Mouse (Mus musculus) heart, embryonic 16.5 days (tissue): Measurements from ENCODE around the gene Fbf1. TPM values are rescaled to one million over a fixed set of nuclear protein-coding genes. Genes with fewer than 3 reads are reported as not detected.

Experiments used
- ATAC-seq: fragments of 200-750 bp; cut with Nextera tagmentation; replicated peaks from 2 replicates; pipeline ENCODE4 v1.8.0; 2017; ENCODE audit warnings: moderate number of reproducible peaks; ENCODE audit not compliant: insufficient read depth, low FRiP score; ENCODE audit errors: extremely low read depth
- H3K27ac ChIP-seq: fragments of 300-500 bp; sonication (generic); 2 replicates; pipeline ENCODE4 v1.5.1; 2014; ENCODE audit warnings: mild to moderate bottlenecking, low read length, control low read depth, moderate library complexity
- H3K27me3 ChIP-seq: fragments of 300-500 bp; sonication (generic); 2 replicates; pipeline ENCODE4 v1.6.1; 2014; ENCODE audit warnings: low read length, mixed read lengths; ENCODE audit not compliant: control insufficient read depth, insufficient read depth
- H3K36me3 ChIP-seq: fragments of 300-500 bp; sonication (generic); 2 replicates; pipeline ENCODE4 v1.6.1; 2014; ENCODE audit not compliant: control insufficient read depth, insufficient read depth
- H3K4me1 ChIP-seq: fragments of 300-500 bp; sonication (generic); 2 replicates; pipeline ENCODE4 v1.6.1; 2014; ENCODE audit warnings: low read length, mixed read lengths; ENCODE audit not compliant: control insufficient read depth, insufficient read depth
- H3K4me2 ChIP-seq: fragments of 300-500 bp; sonication (generic); 2 replicates; pipeline ENCODE4 v1.6.1; 2014; ENCODE audit warnings: low read depth, mild to moderate bottlenecking, control low read depth, low read length
- H3K4me3 ChIP-seq: fragments of 300-500 bp; sonication (generic); 2 replicates; pipeline ENCODE4 v1.5.1; 2014; ENCODE audit warnings: mild to moderate bottlenecking, control low read depth, low read length
- H3K9ac ChIP-seq: fragments of 300-500 bp; sonication (generic); 2 replicates; pipeline ENCODE4 v1.6.1; 2014; ENCODE audit warnings: low read length, control low read depth
- H3K9me3 ChIP-seq: fragments of 300-500 bp; sonication (generic); replicated peaks from 2 replicates; pipeline ENCODE4 v1.6.1; 2016; ENCODE audit warnings: low read length; ENCODE audit not compliant: control insufficient read depth
- WGBS: fragments of 180-500 bp; shearing (Covaris S2); extraction: QIAGEN DNeasy Blood & Tissue Kit; methylation state at CpG from one replicate; pipeline ENCODE4 v1.1.7; 2014; 5-methylcytosine and 5-hydroxymethylcytosine counted together
- polyA plus RNA-seq: library from polyadenylated mRNA; unstranded; fragments of >200 nt; fragmentation: Nextera tagmentation; extraction: Ambion mirVana; gene quantifications from 2 replicates; pipeline ENCODE4 v1.2.1, GENCODE M21; 2015

The Fbf1 gene
- polyA plus RNA-seq, 1 experiment from 2014 or later: 20.8 TPM

GRCm38 (mm10) chr11:116206678-116207077 lies 38.7 kb upstream of the Fbf1 start:
- Histone ChIP-seq H3K27ac (no peak overlapping the region), H3K9ac (no peak overlapping the region), H3K9me3 (no peaks in the 10 kb centered on the region), H3K36me3 (peaks cover 20% of the 10 kb centered on the region), H3K4me1 (no peaks in the 10 kb centered on the region), H3K4me2 (no peak overlapping the region), H3K4me3 (no peak overlapping the region), H3K27me3 (no peaks in the 10 kb centered on the region)
- ATAC-seq: no peak
- 76% methylated on average over 4 of the region's 4 CpGs for WGBS

GRCm38 (mm10) chr11:116203150-116203549 lies 35.2 kb upstream of the Fbf1 start:
- no peaks in the 10 kb centered on the region for H3K9me3 ChIP-seq
- H3K9ac ChIP-seq: no peak overlapping the region
- no peak overlapping the region for H3K4me2 ChIP-seq
- no peak for ATAC-seq
- peaks cover 3% of the 10 kb centered on the region for H3K4me1 ChIP-seq
- H3K27me3 ChIP-seq: no peaks in the 10 kb centered on the region
- H3K27ac ChIP-seq: no peak overlapping the region
- 87% methylated on average over 3 of the region's 3 CpGs for WGBS
- peaks cover 20% of the 10 kb centered on the region for H3K36me3 ChIP-seq
- H3K4me3 ChIP-seq: no peak overlapping the region

GRCm38 (mm10) chr11:116201151-116201550 lies 33.2 kb upstream of the Fbf1 start:
- H3K4me3 ChIP-seq: no peak overlapping the region
- 92% methylated on average over 2 of the region's 2 CpGs for WGBS
- ATAC-seq: no peak

DNA sequence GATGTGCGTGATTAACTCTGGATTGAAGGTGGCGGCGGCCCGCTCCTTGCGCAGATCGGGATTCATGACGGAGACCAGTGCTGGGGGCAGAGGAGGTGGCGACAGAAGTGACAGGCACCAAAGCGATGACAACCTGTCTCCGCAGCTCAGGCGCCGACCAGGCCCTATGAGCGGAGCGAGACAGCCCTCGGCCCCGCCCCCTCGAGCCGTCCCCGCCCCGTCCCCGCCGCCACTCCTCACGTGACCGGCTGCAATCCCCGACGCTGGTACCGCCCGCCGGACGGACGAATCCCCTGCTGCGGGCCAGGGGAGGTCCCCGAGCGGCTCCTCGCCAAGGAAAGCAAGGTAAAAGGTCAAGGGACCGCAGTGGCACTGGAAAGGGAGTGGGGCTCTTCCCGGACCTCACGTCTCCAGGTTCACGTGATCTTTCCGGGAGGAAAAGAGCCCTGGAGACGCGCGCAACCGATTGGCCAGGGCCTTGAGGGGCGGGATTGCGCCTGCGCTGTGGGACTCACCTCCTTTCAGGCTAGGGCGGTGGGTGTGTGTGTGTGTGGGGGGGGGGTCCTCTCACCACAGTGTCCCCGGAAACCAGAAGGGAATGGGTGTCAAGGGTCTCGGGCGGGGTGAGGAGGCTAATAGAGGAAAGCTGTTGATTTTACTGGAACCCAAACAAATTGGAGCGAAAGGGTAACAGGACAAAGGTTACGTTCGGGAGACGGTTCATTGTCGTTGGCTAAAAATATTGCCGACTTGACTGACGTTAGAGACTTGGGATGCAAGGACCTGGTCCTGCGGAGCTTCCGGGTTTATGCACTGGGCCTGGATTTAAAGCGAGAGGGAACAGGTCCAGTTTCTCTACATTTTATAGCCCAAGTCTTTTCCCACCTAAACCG lies 30.9 kb upstream of the Fbf1 start, which contains the start of the genes Ten1 and Acox1:
Ten1 (plus strand) TSS at position 217 of the 893 bp plus-strand sequence.
Acox1 (minus strand) TSS at position 407 of the 893 bp plus-strand sequence.
- Histone ChIP-seq H3K4me3 (peak within 1 kb of the TSS; percentile 80), H3K36me3 (peaks cover 7% of the 10 kb centered on the region), H3K27ac (peak within 1 kb of the TSS; percentile 97), H3K27me3 (no peaks in the 10 kb centered on the region), H3K4me2 (peak within 1 kb of the TSS; percentile 78), H3K9ac (peak within 1 kb of the TSS; percentile 92), H3K4me1 (peaks cover 13% of the 10 kb centered on the region), H3K9me3 (no peaks in the 10 kb centered on the region)
- WGBS: under 1% methylated on average over 62 of the region's 62 CpGs
- ATAC-seq: peak; percentile 96

More at GRCm38 (mm10) chr11:116201151-116201550, 33.2 kb upstream of the Fbf1 start:
- Histone ChIP-seq H3K4me1 (peaks cover 10% of the 10 kb centered on the region), H3K36me3 (peaks cover 16% of the 10 kb centered on the region), H3K9ac (no peak overlapping the region), H3K27ac (no peak overlapping the region), H3K27me3 (no peaks in the 10 kb centered on the region), H3K9me3 (no peaks in the 10 kb centered on the region), H3K4me2 (no peak overlapping the region)

- no peaks in the 10 kb centered on the region for H3K9me3 ChIP-seq
- H3K27ac ChIP-seq: peak overlapping the region; percentile 86
- H3K4me2 ChIP-seq: peak overlapping the region; percentile 78
- H3K27me3 ChIP-seq: no peaks in the 10 kb centered on the region
- peak overlapping the region; percentile 80 for H3K4me3 ChIP-seq
- H3K4me1 ChIP-seq: peaks cover 13% of the 10 kb centered on the region
- 17% methylated on average over 13 of the region's 13 CpGs for WGBS
- peak overlapping the region; percentile 92 for H3K9ac ChIP-seq
- H3K36me3 ChIP-seq: peaks cover 7% of the 10 kb centered on the region
- ATAC-seq: no peak
Observed at GRCm38 (mm10) chr11:116198132-116198531, 30.2 kb upstream of the Fbf1 start.

GRCm38 (mm10) chr11:116197584-116197906 lies 29.6 kb upstream of the Fbf1 start:
- Histone ChIP-seq H3K9me3 (no peaks in the 10 kb centered on the region), H3K27ac (no peak overlapping the region), H3K36me3 (peaks cover 7% of the 10 kb centered on the region), H3K4me3 (peak overlapping the region; percentile 80), H3K4me1 (peaks cover 13% of the 10 kb centered on the region), H3K4me2 (peak overlapping the region; percentile 78), H3K27me3 (no peaks in the 10 kb centered on the region), H3K9ac (peak overlapping the region; percentile 92; the same call in 1 of the 2 replicates)
- 91% methylated on average over 6 of the region's 6 CpGs for WGBS
- ATAC-seq: no peak

DNA sequence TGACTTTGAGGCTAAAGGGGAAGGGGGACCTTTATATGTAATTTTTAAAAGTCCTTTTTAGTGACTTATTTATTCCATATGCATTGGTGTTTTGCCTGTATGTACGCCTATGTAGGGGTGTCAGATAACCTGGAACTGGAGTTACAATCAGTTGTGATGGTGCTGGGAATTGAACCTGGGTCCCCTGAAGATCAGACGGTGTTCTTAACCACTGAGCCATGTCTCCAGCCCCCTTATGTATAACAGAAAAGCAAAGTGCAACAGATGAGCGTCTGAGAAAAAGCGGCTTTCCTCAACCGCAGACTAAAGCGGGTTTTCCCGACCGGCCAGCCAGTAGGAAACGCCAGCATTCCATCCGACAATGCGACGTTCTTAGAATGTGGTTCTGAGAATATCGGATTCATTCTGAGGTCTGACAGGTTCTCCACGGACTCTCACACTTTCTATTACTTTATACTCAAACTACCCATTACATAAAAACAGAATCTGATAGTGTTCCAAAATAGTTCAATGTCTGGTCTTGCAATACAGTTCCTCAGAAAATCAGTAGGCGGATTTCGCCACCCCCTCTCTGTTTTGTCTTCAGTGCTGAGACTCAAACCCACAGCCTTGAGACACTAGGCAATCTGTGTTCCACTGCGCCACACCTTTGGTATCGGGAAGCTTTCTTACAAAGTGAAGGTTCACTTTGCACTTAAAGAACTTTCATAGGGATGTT lies 29.1 kb upstream of the Fbf1 start:
- Histone ChIP-seq H3K9ac (no peak overlapping the region), H3K36me3 (peaks cover 7% of the 10 kb centered on the region), H3K4me1 (peaks cover 13% of the 10 kb centered on the region), H3K27me3 (no peaks in the 10 kb centered on the region), H3K9me3 (no peaks in the 10 kb centered on the region), H3K4me2 (no peak overlapping the region), H3K27ac (no peak overlapping the region), H3K4me3 (peak overlapping the region; percentile 80; the same call in 1 of the 2 replicates)
- 92% methylated on average over 18 of the region's 18 CpGs for WGBS
- no peak for ATAC-seq

DNA sequence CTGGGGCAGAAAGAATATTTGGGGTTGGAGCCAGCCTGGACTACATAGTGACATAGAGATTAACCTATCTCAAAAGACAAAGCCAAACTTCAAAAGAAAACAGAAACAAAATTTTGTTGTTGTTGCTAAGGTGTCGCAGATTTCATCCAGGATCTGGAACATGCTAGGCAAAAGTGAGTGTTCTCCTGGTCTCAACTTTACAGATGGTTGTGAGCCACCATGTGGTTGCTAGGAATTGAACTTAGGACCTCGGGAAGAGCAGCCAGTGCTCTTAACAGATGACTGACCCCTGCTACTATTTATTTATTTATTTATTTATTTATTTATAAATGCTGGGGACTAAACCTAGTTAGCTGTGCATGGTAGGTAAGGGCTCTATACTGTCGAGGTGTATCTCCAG lies 28.4 kb upstream of the Fbf1 start:
- Histone ChIP-seq H3K9me3 (no peaks in the 10 kb centered on the region), H3K4me1 (peaks cover 13% of the 10 kb centered on the region), H3K4me2 (no peak overlapping the region), H3K27me3 (no peaks in the 10 kb centered on the region), H3K27ac (no peak overlapping the region), H3K36me3 (peaks cover 7% of the 10 kb centered on the region), H3K4me3 (no peak overlapping the region), H3K9ac (no peak overlapping the region)
- WGBS: 82% methylated on average over 3 of the region's 3 CpGs
- no peak for ATAC-seq

- Histone ChIP-seq H3K4me3 (no peak overlapping the region), H3K27me3 (no peaks in the 10 kb centered on the region), H3K4me2 (no peak overlapping the region), H3K4me1 (peaks cover 13% of the 10 kb centered on the region), H3K36me3 (peaks cover 7% of the 10 kb centered on the region), H3K27ac (no peak overlapping the region; the same call in 1 of the 2 replicates), H3K9me3 (no peaks in the 10 kb centered on the region), H3K9ac (no peak overlapping the region)
- 56% methylated on average over 5 of the region's 5 CpGs for WGBS
- ATAC-seq: no peak
Observed at GRCm38 (mm10) chr11:116195252-116195651, 27.3 kb upstream of the Fbf1 start.
